Mouse (Mus musculus): Measurements from ENCODE around the gene Rxylt1.

The Rxylt1 gene

DNA sequence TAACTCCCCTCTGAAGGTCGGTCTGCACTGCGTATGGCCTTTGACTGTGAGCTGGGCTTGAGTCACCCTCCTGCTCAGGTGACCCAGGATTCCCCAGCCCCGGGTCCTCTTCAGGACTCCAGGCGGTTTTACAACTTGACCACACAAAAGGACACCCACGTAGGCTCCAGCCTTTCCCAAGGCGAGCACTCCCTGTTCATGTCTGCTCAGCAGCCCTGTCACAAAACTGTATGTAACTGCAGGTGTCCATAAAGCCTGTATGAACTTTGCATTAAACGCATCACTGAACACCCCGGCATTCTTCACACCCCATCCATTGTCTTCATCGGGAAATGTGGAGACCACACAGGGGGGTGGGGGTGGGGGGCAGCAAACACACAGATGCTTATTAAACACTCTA is 51.2 kb downstream of the Rxylt1 start:
- DNase-seq (ENCODE audit: low read depth in 2 of 2, low spot score in 2 of 2) = no peak

DNA sequence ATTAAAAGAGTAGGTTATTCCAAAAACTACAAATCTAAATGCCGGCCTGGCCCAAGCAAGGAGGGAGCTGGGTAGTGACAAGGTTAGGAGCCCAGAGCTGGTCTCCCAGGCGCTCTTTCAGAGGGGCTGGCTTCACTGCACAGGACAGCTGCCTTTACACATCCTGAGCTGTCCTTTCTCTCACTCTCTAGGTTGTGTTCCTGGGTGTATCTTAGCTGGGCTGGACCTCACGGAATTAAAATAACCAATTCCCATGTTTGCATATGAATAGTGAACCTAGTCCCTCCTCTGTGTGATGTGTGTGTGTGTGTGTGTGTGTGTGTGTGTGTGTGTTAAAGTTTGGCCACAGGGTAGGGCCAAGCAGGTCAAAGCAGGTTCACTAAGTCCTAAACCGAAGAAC is 52.2 kb downstream of the Rxylt1 start:
- DNase-seq (ENCODE audit: low read depth in 2 of 2, low spot score in 2 of 2) = no peak

DNA sequence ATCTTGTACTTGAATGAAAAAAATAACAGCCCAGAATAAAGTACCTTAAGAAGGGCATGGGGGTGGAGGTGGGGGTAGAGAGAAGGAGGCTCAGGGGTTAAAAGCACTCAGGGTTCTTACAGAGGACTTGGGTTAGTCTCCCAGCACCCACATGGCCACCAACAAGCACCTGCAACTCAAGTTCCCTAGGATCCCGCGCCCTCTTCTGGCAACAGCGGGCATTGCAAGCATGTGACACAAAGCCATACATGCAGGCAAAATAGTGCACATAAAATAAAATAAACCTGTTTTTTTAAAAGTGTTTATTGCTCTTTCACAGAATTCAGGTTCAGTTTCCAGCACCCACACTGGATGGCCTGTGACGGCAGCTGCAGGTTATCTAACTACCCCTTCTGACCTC is 56.8 kb downstream of the Rxylt1 start:
- DNase-seq (ENCODE audit: low read depth in 2 of 2, low spot score in 2 of 2) = peak in 1 of 2 experiments; percentile 15

DNA sequence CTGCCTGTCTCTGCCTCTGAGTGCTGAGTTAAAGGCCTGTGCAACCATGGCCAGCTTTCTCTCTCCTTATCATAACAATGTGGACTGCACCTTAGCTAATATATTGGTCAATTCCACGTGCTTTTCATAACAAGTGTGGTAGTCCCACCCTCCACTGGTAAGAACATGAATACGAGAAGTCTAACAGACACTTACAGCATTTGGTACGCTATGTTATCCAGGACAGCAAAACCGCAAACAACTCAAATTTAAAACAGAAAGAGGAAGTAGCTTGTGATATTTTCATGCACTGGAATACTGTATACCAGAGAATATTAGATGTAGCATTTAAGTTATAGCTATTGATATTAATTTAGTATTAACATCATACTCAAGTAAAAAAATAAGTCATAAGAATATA is 57.6 kb downstream of the Rxylt1 start:
- DNase-seq (ENCODE audit: low read depth in 2 of 2, low spot score in 2 of 2) = no peak

DNA sequence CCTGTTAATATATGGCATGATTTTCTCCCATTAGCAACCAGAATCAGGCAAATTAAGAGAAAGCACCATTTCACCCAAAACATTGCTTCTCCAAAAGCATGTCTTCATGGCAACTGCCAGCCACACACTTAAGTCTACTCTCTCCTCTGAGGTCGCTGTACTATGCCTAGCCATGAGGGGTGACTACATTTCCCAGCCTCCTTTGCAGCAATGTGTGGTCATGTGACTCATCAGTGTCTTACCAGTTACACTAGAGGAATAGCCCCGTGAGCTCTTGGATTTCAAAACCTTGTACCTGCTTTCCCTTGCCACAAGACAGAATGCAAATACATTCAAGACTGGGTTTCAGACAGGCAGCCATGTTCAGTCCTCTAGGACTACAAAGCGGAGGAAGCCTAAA is 58.6 kb downstream of the Rxylt1 start:
- DNase-seq (ENCODE audit: low read depth in 2 of 2, low spot score in 2 of 2) = no peak

DNA sequence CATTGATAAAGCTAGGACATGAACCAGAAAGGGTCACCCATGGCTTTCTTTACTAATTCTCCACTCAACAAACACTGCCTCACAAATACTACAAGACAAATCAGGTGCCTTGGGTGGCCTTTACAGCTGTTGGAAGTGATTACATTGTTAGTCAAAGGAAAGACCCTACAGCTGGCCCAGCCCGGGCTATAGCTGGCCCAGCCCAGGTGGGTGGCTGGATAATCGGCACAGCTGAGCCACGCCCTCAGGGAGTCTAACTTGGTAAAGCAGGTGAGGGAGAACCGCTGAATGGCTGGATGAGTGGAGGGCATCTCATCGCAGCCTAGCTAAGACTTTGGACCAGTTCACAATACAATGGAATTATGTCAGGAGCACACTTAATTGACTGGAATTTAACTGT is 63.9 kb downstream of the Rxylt1 start:
- no peak for DNase-seq (ENCODE audit: low read depth in 2 of 2, low spot score in 2 of 2)

DNA sequence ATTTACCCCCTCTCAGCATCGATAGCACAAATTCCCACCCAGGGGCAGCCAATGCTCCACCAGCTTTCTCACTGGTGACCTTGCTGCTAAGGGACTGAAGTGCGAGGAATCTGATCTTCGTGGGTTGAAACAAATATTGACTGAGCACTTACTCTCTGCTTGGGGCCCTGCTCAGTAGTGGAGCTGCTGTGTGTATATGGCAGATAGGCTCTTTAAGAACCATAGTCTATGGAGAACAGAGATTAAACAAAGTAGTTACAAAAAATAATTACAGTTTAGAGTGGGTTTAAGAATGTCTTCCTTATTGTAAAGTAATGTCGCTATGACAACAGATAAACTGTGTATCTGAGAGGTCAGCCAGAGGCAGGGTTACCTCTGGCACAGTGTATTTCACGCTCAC is 66.8 kb downstream of the Rxylt1 start:
- DNase-seq (ENCODE audit: low read depth in 2 of 2, low spot score in 2 of 2) = no peak

DNA sequence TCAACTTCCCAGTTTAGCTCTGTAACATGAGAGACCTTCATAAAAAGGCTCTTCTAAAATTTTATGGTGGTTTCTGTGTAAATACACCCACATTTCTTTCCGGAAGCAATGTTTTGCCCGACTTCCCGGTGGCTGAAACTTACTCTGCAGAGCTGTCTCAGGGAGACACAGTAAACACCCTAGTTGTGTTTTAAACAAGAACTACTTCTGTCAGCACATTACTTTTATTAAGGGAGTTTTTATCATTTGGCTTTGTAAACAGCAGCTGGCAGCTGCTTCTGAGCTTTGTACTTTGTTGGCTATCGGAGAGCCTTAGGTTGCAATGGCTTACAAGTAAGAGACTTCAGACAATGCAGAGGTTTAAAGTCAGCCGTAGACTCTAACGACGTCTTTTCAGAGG is 67.4 kb downstream of the Rxylt1 start:
- DNase-seq (ENCODE audit: low read depth in 2 of 2, low spot score in 2 of 2) = no peak
